Mouse (Mus musculus): ENCODE data around the gene Disp3.

Gene Disp3

GRCm38 (mm10) chr4:148287476-148288054 is at the start of gene Disp3:
Gene Disp3, minus strand, starts transcription at chr4:148287965.
- no peak for DNase-seq (ENCODE audit: low read depth, low spot score)

- no peak for DNase-seq (ENCODE audit: low read depth, low spot score)
Measured at GRCm38 (mm10) chr4:148330269-148330668, 42.5 kb upstream of the Disp3 start.

- DNase-seq (ENCODE audit: low read depth, low spot score) = no peak
Measured at GRCm38 (mm10) chr4:148329431-148329830, 41.7 kb upstream of the Disp3 start.

- DNase-seq (ENCODE audit: low read depth, low spot score) = no peak
Measured at GRCm38 (mm10) chr4:148328237-148328636, 40.5 kb upstream of the Disp3 start.

GRCm38 (mm10) chr4:148327266-148327997 is 39.7 kb upstream of the Disp3 start:
- no peak for DNase-seq (ENCODE audit: low read depth, low spot score)

- DNase-seq (ENCODE audit: low read depth, low spot score) = no peak
Measured at GRCm38 (mm10) chr4:148326791-148327190, 39.0 kb upstream of the Disp3 start.

- DNase-seq (ENCODE audit: low read depth, low spot score) = no peak
Measured at GRCm38 (mm10) chr4:148325951-148326350, 38.2 kb upstream of the Disp3 start.

GRCm38 (mm10) chr4:148325057-148325456 is 37.3 kb upstream of the Disp3 start:
- no peak for DNase-seq (ENCODE audit: low read depth, low spot score)

- no peak for DNase-seq (ENCODE audit: low read depth, low spot score)
Measured at GRCm38 (mm10) chr4:148322152-148322551, 34.4 kb upstream of the Disp3 start.

- no peak for DNase-seq (ENCODE audit: low read depth, low spot score)
Measured at GRCm38 (mm10) chr4:148319366-148319765, 31.6 kb upstream of the Disp3 start.

GRCm38 (mm10) chr4:148315377-148316175 is 27.8 kb upstream of the Disp3 start:
- no peak for DNase-seq (ENCODE audit: low read depth, low spot score)

- DNase-seq (ENCODE audit: low read depth, low spot score) = no peak
Measured at GRCm38 (mm10) chr4:148314396-148314795, 26.6 kb upstream of the Disp3 start.

GRCm38 (mm10) chr4:148313601-148314000 is 25.8 kb upstream of the Disp3 start:
- DNase-seq (ENCODE audit: low read depth, low spot score) = no peak

GRCm38 (mm10) chr4:148312296-148313116 is 24.7 kb upstream of the Disp3 start:
- no peak for DNase-seq (ENCODE audit: low read depth, low spot score)

- DNase-seq (ENCODE audit: low read depth, low spot score) = no peak
Measured at GRCm38 (mm10) chr4:148310845-148311244, 23.1 kb upstream of the Disp3 start.

GRCm38 (mm10) chr4:148310126-148310525 is 22.4 kb upstream of the Disp3 start:
- no peak for DNase-seq (ENCODE audit: low read depth, low spot score)

GRCm38 (mm10) chr4:148306406-148307083 is 18.8 kb upstream of the Disp3 start:
- DNase-seq (ENCODE audit: low read depth, low spot score) = no peak

GRCm38 (mm10) chr4:148298720-148299119 is 11.0 kb upstream of the Disp3 start:
- DNase-seq (ENCODE audit: low read depth, low spot score) = no peak

GRCm38 (mm10) chr4:148297640-148298039 is 9.9 kb upstream of the Disp3 start:
- DNase-seq (ENCODE audit: low read depth, low spot score) = no peak

- peak; percentile 70 for DNase-seq (ENCODE audit: low read depth, low spot score)
Measured at GRCm38 (mm10) chr4:148293319-148293718, 5.6 kb upstream of the Disp3 start.

- DNase-seq (ENCODE audit: low read depth, low spot score) = no peak
Measured at GRCm38 (mm10) chr4:148291849-148292248, 4.1 kb upstream of the Disp3 start.

Measured in 3T3-L1 (cell line).